Mouse (Mus musculus): ENCODE measurements around the gene Golm1. TPM values are rescaled to one million over a fixed set of nuclear protein-coding genes. Genes with fewer than 3 reads are reported as not detected.

Gene Golm1
- polyA plus RNA-seq, 1 experiment = 23.3 TPM

- TF ChIP-seq POLR2A (IDR thresholded peaks at IDR 0.05; ENCODE audit: borderline replicate concordance, insufficient read depth, low read length) (no peak), CTCF (IDR thresholded peaks at IDR 0.05; ENCODE audit: borderline replicate concordance, insufficient read depth, low read depth, low read length) (no peak)
- Histone ChIP-seq H3K4me3 (replicated peaks; ENCODE audit: insufficient read depth, low read depth, low read length) (peak overlapping the region; percentile 78), H3K27me3 (ENCODE audit: control insufficient read depth, insufficient read depth, low read length) (no peaks in the 10 kb centered on the region), H3K27ac (ENCODE audit: insufficient read depth, low read length) (peak overlapping the region; percentile 62), H3K4me1 (ENCODE audit: control insufficient read depth, insufficient read depth, low read length) (peaks cover 5% of the 10 kb centered on the region)
- WGBS = under 1% methylated on average over 28 of the region's 28 CpGs
- no peak for DNase-seq
These were observed 90.0 kb downstream of the Golm1 start for GRCm38 (mm10) chr13:59585648-59586005.

DNA sequence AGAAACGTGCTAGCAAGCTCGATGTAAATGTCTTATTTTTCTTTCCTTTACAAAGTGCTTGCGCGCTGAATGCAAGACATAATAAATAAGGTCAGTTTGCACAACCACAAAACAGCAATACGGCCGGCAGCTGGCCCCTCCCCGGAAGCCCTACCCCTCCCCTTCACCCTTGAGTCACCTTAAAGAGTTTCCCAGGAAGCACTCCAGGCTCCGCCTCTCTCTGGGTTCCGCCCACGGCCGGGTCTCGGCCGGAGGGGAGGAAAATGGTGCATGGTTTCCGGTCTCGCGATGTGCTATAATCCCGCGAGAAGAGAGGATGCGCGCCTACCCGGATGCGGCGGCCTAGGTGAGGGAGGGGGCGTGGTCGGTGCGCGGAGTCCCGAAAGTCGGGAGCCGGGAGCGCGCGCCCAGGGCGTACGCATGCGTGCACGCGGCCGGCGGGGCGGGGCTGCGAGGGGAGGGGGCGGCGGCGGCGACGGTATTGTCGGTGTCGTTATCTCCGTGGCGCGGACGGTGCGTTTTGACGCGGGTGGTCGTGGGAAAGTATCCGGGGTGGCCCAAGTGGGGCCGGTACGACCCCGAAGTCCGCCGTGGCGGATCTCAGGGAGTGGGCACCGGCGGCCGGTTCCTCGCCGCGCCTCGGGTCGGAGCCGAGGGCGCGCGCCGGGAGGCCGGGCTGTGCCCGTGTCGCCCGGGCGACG, 90.5 kb downstream of the Golm1 start, which contains the start of the genes Agtpbp1 and Naa35:
TSS of gene Agtpbp1 (minus strand) at position 281 of the 701 bp plus-strand sequence.
TSS of gene Naa35 (plus strand) at position 313 of the 701 bp plus-strand sequence.
- peak within 1 kb of the TSS; percentile 78 for H3K4me3 ChIP-seq (replicated peaks; ENCODE audit: insufficient read depth, low read depth, low read length)
- H3K27ac ChIP-seq (ENCODE audit: insufficient read depth, low read length) = peak within 1 kb of the TSS; percentile 62
- peaks cover 5% of the 10 kb centered on the region for H3K4me1 ChIP-seq (ENCODE audit: control insufficient read depth, insufficient read depth, low read length)
- WGBS = under 1% methylated on average over 80 of the region's 83 CpGs
- peak; percentile 99 for DNase-seq
- TF ChIP-seq POLR2A (IDR thresholded peaks at IDR 0.05; ENCODE audit: borderline replicate concordance, insufficient read depth, low read length) (peak; percentile 89; the same call in 1 of the 2 replicates), CTCF (IDR thresholded peaks at IDR 0.05; ENCODE audit: borderline replicate concordance, insufficient read depth, low read depth, low read length) (no peak)
- no peaks in the 10 kb centered on the region for H3K27me3 ChIP-seq (ENCODE audit: control insufficient read depth, insufficient read depth, low read length)

Other genes with a start within 250 kb of the Golm1 start
- gene Agtpbp1, start 90.6 kb downstream of the Golm1 start, polyA plus RNA-seq (2012; rRNA removed) = 103 and 114 TPM in 2 replicates
- gene Naa35, start 90.6 kb downstream of the Golm1 start, polyA plus RNA-seq (2012; rRNA removed) = 76.9 and 91.6 TPM in 2 replicates
- gene 4921517D22Rik, start 18.3 kb upstream of the Golm1 start, polyA plus RNA-seq (2012; rRNA removed) = not detected in 2 replicates
- gene Spata31d1a, start 34.5 kb upstream of the Golm1 start, polyA plus RNA-seq (2012; rRNA removed) = 0.03 and 0.25 TPM in 2 replicates
- not detected in 2 replicates for gene Spata31d1b, start 36.5 kb upstream of the Golm1 start, polyA plus RNA-seq (2012; rRNA removed)
- gene Spata31d1d, start 55.9 kb upstream of the Golm1 start, polyA plus RNA-seq (2012; rRNA removed) = 0.03 TPM in 2 replicates
- 0.17 and 0.28 TPM in 2 replicates for gene 1700014D04Rik, start 70.9 kb upstream of the Golm1 start, polyA plus RNA-seq (2012; rRNA removed)
- gene Isca1, start 94.0 kb upstream of the Golm1 start, polyA plus RNA-seq (2012; rRNA removed) = 296 and 301 TPM in 2 replicates
- not detected in 2 replicates for gene Gm49354, start 106.4 kb upstream of the Golm1 start, polyA plus RNA-seq (2012; rRNA removed)
- 35.5 and 36.5 TPM in 2 replicates for gene Tut7, start 147.3 kb upstream of the Golm1 start, polyA plus RNA-seq (2012; rRNA removed)

Data from cerebellum, adult 2 months (tissue).